Comparison of ENCODE assay signal across 8 mouse cellular contexts in genomic region chr12:3780405-3780891, GRCm38 (mm10). TPM values are rescaled to one million over a fixed set of nuclear protein-coding genes. Genes with fewer than 3 reads are reported as not detected.
A peak's percentile ranks its signal among the peaks of the same experiment; 100 is the strongest.
DNase-seq lines count a peak whose midpoint lies in the region; ATAC-seq and TF ChIP-seq lines count a peak whose summit lies in the region.

No protein-coding gene starts in this region.

- no peak overlapping the region for H3K4me3 ChIP-seq in embryonic facial prominence, embryonic 14.5 days (ENCODE audit: low read depth, low read length)
- H3K4me3 ChIP-seq in heart, embryonic 15.5 days, result no peak overlapping the region
- no peak overlapping the region for H3K4me3 ChIP-seq in kidney, postnatal 0 days (replicated peaks; ENCODE audit: low read depth, low read length)
- no peak overlapping the region for H3K4me3 ChIP-seq in liver, postnatal 0 days (ENCODE audit: low read depth, low read length)
- no peak overlapping the region for H3K4me3 ChIP-seq in neural tube, embryonic 11.5 days (ENCODE audit: low read depth, low read length)

- TF ChIP-seq CTCF in kidney, postnatal 0 days (IDR thresholded peaks at IDR 0.05; ENCODE audit: low read depth), result no peak
- no peak for TF ChIP-seq CTCF in liver, postnatal 0 days (IDR thresholded peaks at IDR 0.05; ENCODE audit: low read depth)

- no peaks in the 10 kb centered on the region for H3K27me3 ChIP-seq in embryonic facial prominence, embryonic 14.5 days (replicated peaks; ENCODE audit: control insufficient read depth, insufficient read depth, low read length)
- no peaks in the 10 kb centered on the region for H3K27me3 ChIP-seq in heart, embryonic 15.5 days
- H3K27me3 ChIP-seq in kidney, postnatal 0 days (ENCODE audit: insufficient read depth, low read length), result no peaks in the 10 kb centered on the region
- no peaks in the 10 kb centered on the region for H3K27me3 ChIP-seq in liver, postnatal 0 days (ENCODE audit: insufficient read depth, low read length)
- H3K27me3 ChIP-seq in neural tube, embryonic 11.5 days (ENCODE audit: control insufficient read depth, insufficient read depth, low read length), result no peaks in the 10 kb centered on the region

- H3K4me2 ChIP-seq in embryonic facial prominence, embryonic 14.5 days (ENCODE audit: low read depth, low read length), result peak overlapping the region; percentile 20; the same call in 1 of the 2 replicates
- H3K4me2 ChIP-seq in heart, embryonic 15.5 days, result peak overlapping the region; percentile 51
- no peak overlapping the region for H3K4me2 ChIP-seq in kidney, postnatal 0 days (ENCODE audit: low read length)
- H3K4me2 ChIP-seq in liver, postnatal 0 days (ENCODE audit: low read depth, low read length), result no peak overlapping the region
- H3K4me2 ChIP-seq in neural tube, embryonic 11.5 days (ENCODE audit: low read depth), result no peak overlapping the region

- no peaks in the 10 kb centered on the region for H3K9me3 ChIP-seq in embryonic facial prominence, embryonic 14.5 days (ENCODE audit: control insufficient read depth, low read length)
- no peaks in the 10 kb centered on the region for H3K9me3 ChIP-seq in heart, embryonic 15.5 days (replicated peaks)
- no peaks in the 10 kb centered on the region for H3K9me3 ChIP-seq in kidney, postnatal 0 days (replicated peaks; ENCODE audit: low read length)
- no peaks in the 10 kb centered on the region for H3K9me3 ChIP-seq in liver, postnatal 0 days (ENCODE audit: low read length)
- H3K9me3 ChIP-seq in neural tube, embryonic 11.5 days (ENCODE audit: control insufficient read depth, low read length), result no peaks in the 10 kb centered on the region

- ATAC-seq in embryonic facial prominence, embryonic 14.5 days (ENCODE audit: low read depth), result peak; percentile 34; the same call in 1 of the 2 replicates
- peak; percentile 57 for ATAC-seq in heart, embryonic 15.5 days (replicated peaks; ENCODE audit: insufficient number of reproducible peaks, insufficient read depth, low FRiP score, low read depth)
- peak; percentile 61 for ATAC-seq in kidney, postnatal 0 days (replicated peaks; ENCODE audit: low FRiP score, low read depth)
- peak; percentile 60 for ATAC-seq in liver, postnatal 0 days
- ATAC-seq in neural tube, embryonic 11.5 days (ENCODE audit: insufficient read depth, low FRiP score, low TSS enrichment), result peak; percentile 68; the same call in 1 of the 2 replicates

- DNase-seq in layer of hippocampus, adult 11-12 months (ENCODE audit: low spot score), result peak; percentile 78
- DNase-seq in layer of hippocampus, adult 9-10 months (ENCODE audit: low spot score), result no peak
- DNase-seq in embryonic facial prominence, embryonic 14.5 days (ENCODE audit: low spot score), result peak; percentile 75
- DNase-seq in kidney, postnatal 0 days (ENCODE audit: low spot score), result peak; percentile 68
- peak; percentile 53 for DNase-seq in liver, postnatal 0 days
- peak; percentile 65 for DNase-seq in neural tube, embryonic 11.5 days (ENCODE audit: low spot score)
- peak; percentile 58 for DNase-seq in testis, postnatal 14 days (ENCODE audit: low spot score)

- H3K27ac ChIP-seq in embryonic facial prominence, embryonic 14.5 days (replicated peaks; ENCODE audit: low read depth, low read length), result peak overlapping the region; percentile 75
- H3K27ac ChIP-seq in heart, embryonic 15.5 days, result peak overlapping the region; percentile 97
- peak overlapping the region; percentile 95 for H3K27ac ChIP-seq in kidney, postnatal 0 days
- H3K27ac ChIP-seq in liver, postnatal 0 days (ENCODE audit: low read depth), result peak overlapping the region; percentile 78
- H3K27ac ChIP-seq in neural tube, embryonic 11.5 days (ENCODE audit: low read depth, low read length), result peak overlapping the region; percentile 23; the same call in 1 of the 2 replicates

- peaks cover 34% of the 10 kb centered on the region for H3K4me1 ChIP-seq in embryonic facial prominence, embryonic 14.5 days (ENCODE audit: control insufficient read depth, insufficient read depth, low read length)
- H3K4me1 ChIP-seq in heart, embryonic 15.5 days (replicated peaks), result peaks cover 54% of the 10 kb centered on the region
- H3K4me1 ChIP-seq in kidney, postnatal 0 days (replicated peaks; ENCODE audit: insufficient read depth, low read length), result peaks cover 34% of the 10 kb centered on the region
- peaks cover 30% of the 10 kb centered on the region for H3K4me1 ChIP-seq in liver, postnatal 0 days (ENCODE audit: insufficient read depth)
- H3K4me1 ChIP-seq in neural tube, embryonic 11.5 days (ENCODE audit: control insufficient read depth, insufficient read depth, low read length), result peaks cover 21% of the 10 kb centered on the region

- 15% methylated on average over 8 of the region's 8 CpGs for WGBS in embryonic facial prominence, embryonic 14.5 days
- WGBS in heart, embryonic 15.5 days, result 14% methylated on average over 8 of the region's 8 CpGs
- WGBS in kidney, postnatal 0 days, result 3% methylated on average over 8 of the region's 8 CpGs
- WGBS in liver, postnatal 0 days (ENCODE audit: insufficient replicate concordance), result 16% methylated on average over 8 of the region's 8 CpGs
- WGBS in neural tube, embryonic 11.5 days, result 15% methylated on average over 8 of the region's 8 CpGs

- TF ChIP-seq EP300 in liver, postnatal 0 days (IDR thresholded peaks at IDR 0.05; ENCODE audit: low read depth), result no peak

- 0 out of 2 replicates have a peak, but pooled peaks cover 2% of the 10 kb centered on the region for H3K36me3 ChIP-seq in embryonic facial prominence, embryonic 14.5 days (ENCODE audit: control insufficient read depth, insufficient read depth, low read length)
- no peaks in the 10 kb centered on the region for H3K36me3 ChIP-seq in heart, embryonic 15.5 days
- no peaks in the 10 kb centered on the region for H3K36me3 ChIP-seq in kidney, postnatal 0 days (ENCODE audit: insufficient read depth, low read length)
- H3K36me3 ChIP-seq in liver, postnatal 0 days (replicated peaks; ENCODE audit: insufficient read depth, low read length), result 0 out of 2 replicates have a peak, but pooled peaks cover 2% of the 10 kb centered on the region
- no peaks in the 10 kb centered on the region for H3K36me3 ChIP-seq in neural tube, embryonic 11.5 days (ENCODE audit: control insufficient read depth, insufficient read depth, low read length)

- no peak overlapping the region for H3K9ac ChIP-seq in embryonic facial prominence, embryonic 14.5 days (ENCODE audit: low read depth, low read length)
- H3K9ac ChIP-seq in heart, embryonic 15.5 days, result 0 out of 2 replicates have a peak overlapping the region, but pooled peaks have one; percentile 32
- H3K9ac ChIP-seq in kidney, postnatal 0 days (ENCODE audit: low read depth, low read length), result 0 out of 2 replicates have a peak overlapping the region, but pooled peaks have one; percentile 33
- no peak overlapping the region for H3K9ac ChIP-seq in liver, postnatal 0 days (replicated peaks)
- H3K9ac ChIP-seq in neural tube, embryonic 11.5 days (ENCODE audit: low read length), result no peak overlapping the region

RNA-seq across cellular contexts. Expression of gene Dnmt3a, which starts 25.4 kb away (rescaled TPM):
- 64.9 and 65.2 TPM in 2 replicates for polyA plus RNA-seq in embryonic facial prominence, embryonic 14.5 days (2014; fragmentation: Nextera tagmentation; extraction: Ambion mirVana)
- 79.9 and 94.7 TPM in 2 replicates for polyA plus RNA-seq in heart, embryonic 15.5 days (2015; fragmentation: Nextera tagmentation; extraction: Ambion mirVana)
- polyA plus RNA-seq in kidney, postnatal 0 days (2015; fragmentation: Nextera tagmentation; extraction: Ambion mirVana), result 96.5 and 112 TPM in 2 replicates
- polyA plus RNA-seq in liver, postnatal 0 days (2015; fragmentation: Nextera tagmentation; extraction: Ambion mirVana), result 21.0 and 24.3 TPM in 2 replicates
- polyA plus RNA-seq in neural tube, embryonic 11.5 days (2014; fragmentation: Nextera tagmentation; extraction: Ambion mirVana), result 88.6 and 102 TPM in 2 replicates

Comparison
In these comparisons a context has a peak if more than half of its experiments do, and no peak if none do; other contexts are left out.
1. H3K27ac ChIP-seq: peak in every context shown above with its lines; median percentile 97 in heart, embryonic 15.5 days; 95 in kidney, postnatal 0 days; 78 in liver, postnatal 0 days; 75 in embryonic facial prominence, embryonic 14.5 days; 23 in neural tube, embryonic 11.5 days.
2. H3K4me2 ChIP-seq: peak in embryonic facial prominence, embryonic 14.5 days (single experiment) and heart, embryonic 15.5 days (single experiment); none in kidney, postnatal 0 days (single experiment), liver, postnatal 0 days (single experiment) and neural tube, embryonic 11.5 days (single experiment).
3. H3K9ac ChIP-seq: peak in heart, embryonic 15.5 days (single experiment) and kidney, postnatal 0 days (single experiment); none in embryonic facial prominence, embryonic 14.5 days (single experiment), liver, postnatal 0 days (single experiment) and neural tube, embryonic 11.5 days (single experiment).
4. Peak in every context shown above with its lines, with median percentiles within 50 percentile points of each other: ATAC-seq.